Mouse (Mus musculus) liver, adult 2 months (tissue): Measurements from ENCODE around the gene Hexim2. TPM values are rescaled to one million over a fixed set of nuclear protein-coding genes. Genes with fewer than 3 reads are reported as not detected.

ENCODE experiments used
- DNase-seq: peaks from one replicate; pipeline ENCODE4 v3.0.0-alpha.2; 2011; ENCODE audit warnings: low read depth, low spot score; ENCODE audit errors: extremely low read depth
- H3K27ac ChIP-seq: fragments of 200-500 bp; replicated peaks from 2 replicates; pipeline ENCODE4 v1.5.1; 2012; ENCODE audit warnings: low read depth, mild to moderate bottlenecking, control low read depth, inconsistent platforms, low read length; ENCODE audit not compliant: insufficient read depth
- H3K27me3 ChIP-seq: fragments of 200-500 bp; 2 replicates; pipeline ENCODE4 v1.6.1; 2012; ENCODE audit warnings: mild to moderate bottlenecking, moderate library complexity, low read length, inconsistent platforms; ENCODE audit not compliant: control insufficient read depth, insufficient read depth
- H3K36me3 ChIP-seq: fragments of 200-500 bp; 2 replicates; pipeline ENCODE4 v1.6.1; 2012; ENCODE audit warnings: low read length, inconsistent platforms; ENCODE audit not compliant: control insufficient read depth, insufficient read depth
- H3K4me1 ChIP-seq: fragments of 200-500 bp; 2 replicates; pipeline ENCODE4 v1.6.1; 2011; ENCODE audit warnings: low read length; ENCODE audit not compliant: control insufficient read depth, insufficient read depth
- H3K4me3 ChIP-seq: fragments of 200-500 bp; 2 replicates; pipeline ENCODE4 v1.5.1; 2011; ENCODE audit warnings: low read depth, mild to moderate bottlenecking, control low read depth, low read length, moderate library complexity; ENCODE audit not compliant: insufficient read depth
- H3K79me2 ChIP-seq: fragments of 200-500 bp; 2 replicates; pipeline ENCODE4 v1.6.1; 2012; ENCODE audit warnings: inconsistent platforms, mild to moderate bottlenecking, low read length, moderate library complexity; ENCODE audit not compliant: control insufficient read depth, insufficient read depth
- H3K9ac ChIP-seq: fragments of 200-500 bp; 2 replicates; pipeline ENCODE4 v1.6.1; 2012; ENCODE audit warnings: low read depth, mild to moderate bottlenecking, control low read depth, inconsistent platforms, low read length
- CTCF ChIP-seq: fragments of 200-500 bp; IDR thresholded peaks from 2 replicates; pipeline ENCODE4 v1.5.1; 2011; ENCODE audit warnings: low read depth, low read length, control low read depth
- POLR2A ChIP-seq: fragments of 200-500 bp; IDR thresholded peaks from 2 replicates; pipeline ENCODE4 v1.6.1; 2011; ENCODE audit warnings: low read length, control low read depth; ENCODE audit not compliant: insufficient read depth; ENCODE audit errors: extremely low read depth
- WGBS: fragments of 180-500 bp; shearing (Covaris S2); methylation state at CpG from one replicate; pipeline ENCODE4 v1.1.7; 2018; 5-methylcytosine and 5-hydroxymethylcytosine counted together
- polyA plus RNA-seq: library from polyadenylated mRNA; depleted of rRNA; stranded (reverse); fragments of >200 nt; gene quantifications from 2 replicates; pipeline ENCODE4 v1.2.3, GENCODE M21; 2012
- total RNA-seq: library from RNA; depleted of rRNA; stranded (reverse); fragments of >200 nt; gene quantifications from 2 replicates; pipeline ENCODE4 v1.2.3, GENCODE M21; 2014

The Hexim2 gene
- total and polyA plus RNA-seq, 2 experiments: 1.8 to 1.9 TPM

DNA sequence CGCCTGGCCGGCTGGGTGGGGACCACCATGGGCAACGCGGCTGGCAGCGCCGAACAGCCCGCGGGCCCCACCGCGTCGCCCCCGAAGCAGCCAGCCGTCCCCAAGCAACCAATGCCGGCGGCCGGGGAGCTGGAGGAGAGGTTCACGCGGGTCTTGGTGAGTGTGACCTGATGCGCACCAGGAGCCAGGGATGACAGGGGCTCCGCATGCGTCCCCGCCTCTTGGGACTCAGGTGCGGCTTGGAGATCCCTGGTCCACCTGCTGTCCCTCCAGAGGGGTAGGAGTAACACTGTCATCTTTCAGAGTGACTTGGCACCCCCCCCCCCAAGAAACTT lies 39.0 kb downstream of the Hexim2 start:
- Histone ChIP-seq H3K4me1 (no peaks in the 10 kb centered on the region), H3K4me3 (peak overlapping the region; percentile 81; the same call in 1 of the 2 replicates), H3K27ac (no peak overlapping the region; the same call in 1 of the 2 replicates), H3K9ac (peak overlapping the region; percentile 83), H3K36me3 (no peaks in the 10 kb centered on the region), H3K79me2 (no peaks in the 10 kb centered on the region), H3K27me3 (peaks cover 3% of the 10 kb centered on the region; the same call in 1 of the 2 replicates)
- no peak for DNase-seq
- no peak for TF ChIP-seq CTCF
- no peak for TF ChIP-seq POLR2A
- 8% methylated on average over 23 of the region's 23 CpGs for WGBS

DNA sequence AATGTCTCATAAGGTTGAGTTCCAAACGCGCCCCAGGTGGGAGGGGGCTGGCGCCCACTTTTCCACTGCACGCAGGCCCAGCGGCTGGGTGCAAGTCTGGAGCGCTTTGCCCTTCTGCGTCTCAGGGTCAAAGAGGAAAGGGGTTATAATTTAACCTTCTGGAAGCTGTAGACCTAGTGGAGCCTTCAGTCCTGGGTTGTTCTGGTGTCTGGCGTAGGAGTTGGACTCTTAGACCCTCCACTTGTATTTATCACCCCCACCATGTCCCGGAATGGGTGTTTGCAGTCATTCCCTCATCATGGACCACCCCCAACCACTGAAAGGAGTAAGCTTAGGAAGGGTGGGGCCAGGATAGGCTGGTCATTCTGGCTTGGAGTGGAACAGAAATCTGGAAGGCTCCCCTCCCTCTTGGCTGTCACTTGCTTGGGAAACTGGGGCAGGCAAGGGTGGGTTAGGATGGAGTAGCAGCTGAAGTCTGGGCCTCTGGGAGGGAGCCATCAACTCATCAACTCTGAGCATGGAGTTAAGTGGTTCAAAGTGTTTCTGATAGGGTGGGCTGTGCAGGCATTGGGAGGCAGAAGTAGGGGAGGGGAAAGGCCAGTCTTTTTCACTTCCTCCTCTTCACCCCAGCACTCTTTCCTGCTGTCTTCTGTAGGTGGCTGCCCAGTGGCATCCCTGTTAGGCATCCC lies 39.6 kb downstream of the Hexim2 start:
- Histone ChIP-seq H3K4me1 (no peaks in the 10 kb centered on the region), H3K27ac (no peak overlapping the region)

DNA sequence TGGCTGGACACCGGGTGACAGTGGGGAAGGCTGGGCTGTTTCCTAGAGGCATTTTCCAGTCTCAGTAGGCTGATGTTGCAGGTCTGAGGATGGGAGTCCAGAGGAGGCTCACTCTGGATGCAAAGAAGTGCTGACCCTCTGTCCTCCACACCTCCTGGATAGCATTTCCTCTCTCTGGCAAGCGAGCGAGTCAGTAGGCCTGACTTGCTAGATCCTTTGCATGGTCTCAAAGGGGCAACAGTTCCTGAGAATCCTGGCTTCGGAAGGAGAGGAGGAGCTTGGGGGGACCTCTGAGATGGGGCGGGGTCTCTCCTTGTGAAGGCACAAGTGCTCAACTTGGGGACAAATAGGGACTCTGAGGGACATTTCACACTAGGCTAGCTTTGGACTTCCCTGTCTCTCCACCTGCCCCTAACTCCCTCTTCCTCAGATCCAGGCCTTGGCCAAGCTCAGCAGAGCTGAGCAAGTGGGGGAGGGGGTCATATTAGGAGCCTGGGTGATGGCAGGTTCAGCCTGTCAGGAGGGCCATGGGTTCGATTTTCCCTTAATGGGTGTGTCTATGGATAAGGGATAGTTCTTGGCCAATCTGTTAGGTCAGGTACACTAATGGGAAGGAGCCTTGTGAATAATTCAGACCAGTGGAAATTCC lies 40.3 kb downstream of the Hexim2 start:
- WGBS: 76% methylated on average over 6 of the region's 6 CpGs
- Histone ChIP-seq H3K36me3 (no peaks in the 10 kb centered on the region), H3K4me3 (no peak overlapping the region), H3K79me2 (no peaks in the 10 kb centered on the region), H3K4me1 (no peaks in the 10 kb centered on the region), H3K27me3 (peaks cover 3% of the 10 kb centered on the region; the same call in 1 of the 2 replicates), H3K9ac (no peak overlapping the region), H3K27ac (no peak overlapping the region)
- no peak for DNase-seq
- TF ChIP-seq POLR2A (no peak), CTCF (no peak)

More for the DNA sequence above, 39.6 kb downstream of the Hexim2 start:
- WGBS: 41% methylated on average over 9 of the region's 9 CpGs
- TF ChIP-seq CTCF (no peak), POLR2A (no peak)
- Histone ChIP-seq H3K79me2 (no peaks in the 10 kb centered on the region), H3K27me3 (peaks cover 3% of the 10 kb centered on the region; the same call in 1 of the 2 replicates), H3K36me3 (no peaks in the 10 kb centered on the region), H3K9ac (no peak overlapping the region; the same call in 1 of the 2 replicates), H3K4me3 (peak overlapping the region; percentile 26)
- DNase-seq: no peak

DNA sequence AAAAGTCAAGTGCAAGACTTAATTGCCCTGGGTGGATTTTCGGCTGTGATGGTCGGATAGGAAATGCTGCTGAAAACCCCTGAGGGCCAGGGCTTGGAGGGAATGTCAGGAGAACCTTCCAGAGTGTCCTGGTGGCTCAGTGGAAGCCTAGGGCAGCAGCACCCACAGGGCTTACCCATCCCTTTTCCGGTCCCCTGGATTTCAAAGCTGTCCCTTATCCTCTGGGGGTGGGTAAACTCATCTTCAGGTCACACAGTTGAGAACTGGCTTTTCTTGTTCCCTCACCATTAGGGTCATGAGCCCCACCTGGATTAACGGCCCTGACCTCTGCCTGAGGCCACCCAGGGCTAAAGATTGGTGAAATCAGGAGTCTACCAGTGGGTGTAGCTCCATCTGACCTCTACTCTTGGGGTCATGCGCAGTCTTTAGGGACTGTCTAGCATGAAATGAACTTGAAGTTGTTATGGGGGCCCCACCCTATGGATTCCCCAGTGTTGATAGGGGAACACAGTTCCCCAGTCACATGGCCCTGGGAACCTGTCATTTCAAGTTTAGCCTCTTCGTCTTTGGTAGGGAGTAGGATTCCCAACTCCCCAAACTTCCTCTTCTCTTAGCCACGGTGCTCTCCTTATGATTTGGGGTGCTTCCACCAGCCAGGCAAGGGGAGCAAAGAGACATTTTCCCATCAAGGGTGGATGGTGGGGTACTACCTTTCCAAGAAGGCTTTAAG lies 41.0 kb downstream of the Hexim2 start:
- no peak for DNase-seq
- Histone ChIP-seq H3K27ac (no peak overlapping the region), H3K27me3 (peaks cover 3% of the 10 kb centered on the region; the same call in 1 of the 2 replicates), H3K9ac (no peak overlapping the region), H3K36me3 (no peaks in the 10 kb centered on the region), H3K4me3 (no peak overlapping the region), H3K4me1 (no peaks in the 10 kb centered on the region), H3K79me2 (no peaks in the 10 kb centered on the region)
- TF ChIP-seq POLR2A (no peak), CTCF (no peak)
- 91% methylated on average over 7 of the region's 7 CpGs for WGBS

DNA sequence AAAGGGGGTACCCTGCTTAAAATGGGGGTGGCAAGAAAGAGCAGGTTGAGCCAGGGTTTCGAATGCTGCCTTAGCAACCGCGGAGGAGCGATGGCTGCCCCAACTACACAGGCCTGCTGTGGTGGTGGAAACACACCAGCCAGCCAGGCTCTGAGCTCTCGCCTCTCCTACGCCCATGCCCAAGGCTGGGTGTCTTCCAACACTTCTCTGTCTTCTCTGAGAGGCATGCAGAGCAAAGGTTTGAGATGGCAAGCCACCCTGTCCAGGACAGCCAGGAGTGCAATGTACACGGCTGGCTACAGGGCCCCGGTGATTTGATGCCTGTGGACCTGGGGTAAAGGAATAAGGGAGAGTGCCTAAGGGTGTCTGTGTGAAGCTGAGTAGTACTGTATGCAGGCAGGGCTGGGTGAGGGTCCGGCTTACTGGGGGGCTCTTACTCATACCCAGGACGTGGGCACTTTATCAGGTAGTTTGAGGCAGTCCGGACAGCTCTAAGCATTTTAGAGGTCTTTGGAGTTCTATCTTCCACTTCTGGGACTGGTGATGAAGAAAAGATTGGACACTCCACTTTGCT lies 41.6 kb downstream of the Hexim2 start:
- H3K27ac ChIP-seq: no peak overlapping the region
- H3K79me2 ChIP-seq: no peaks in the 10 kb centered on the region
- no peak for DNase-seq
- no peak overlapping the region for H3K9ac ChIP-seq
- no peak for TF ChIP-seq CTCF
- TF ChIP-seq POLR2A: no peak
- no peaks in the 10 kb centered on the region for H3K4me1 ChIP-seq
- peaks cover 3% of the 10 kb centered on the region; the same call in 1 of the 2 replicates for H3K27me3 ChIP-seq
- H3K36me3 ChIP-seq: no peaks in the 10 kb centered on the region
- 93% methylated on average over 11 of the region's 11 CpGs for WGBS
- H3K4me3 ChIP-seq: no peak overlapping the region
